Mouse (Mus musculus) urinary bladder, postnatal 14 days (tissue): ENCODE results near the gene Gm20924.
"Not testable (repeated sequence)": the region's sequence is repeated elsewhere in the genome, so short reads cannot be mapped to it uniquely, and the experiment has no call there.

Experiments
- DNase-seq: peaks from one replicate; pipeline ENCODE4 v3.0.0; 2021; ENCODE audit warnings: low spot score

Gm20924 gene

DNA sequence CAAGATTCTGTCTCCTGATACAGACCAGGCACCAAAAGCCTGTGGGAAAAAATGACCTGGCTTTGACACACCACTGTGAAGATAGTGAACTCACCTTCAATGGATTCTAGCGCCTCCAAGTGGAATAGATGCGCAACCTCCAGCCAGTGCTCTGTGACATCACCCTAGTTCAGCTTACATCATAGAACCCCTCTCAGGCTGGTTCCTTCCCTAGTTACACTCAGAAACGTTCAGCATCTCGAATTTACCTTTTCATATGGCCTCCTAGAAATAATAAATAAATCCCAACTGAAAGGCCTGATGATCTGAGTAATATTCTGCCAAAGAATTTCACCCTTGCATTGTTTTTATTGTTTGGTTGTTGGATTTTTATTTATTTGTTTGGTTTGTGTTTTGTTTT is at the start of gene Gm20924:
Gm20924 (minus strand) TSS at position 101 of the 400 bp plus-strand sequence.
- DNase-seq: not testable (repeated sequence)
